Comparison of ENCODE assay signal across 12 mouse cellular contexts in genomic region chr6:52179690-52180089, GRCm38 (mm10). TPM values are rescaled to one million over a fixed set of nuclear protein-coding genes. Genes with fewer than 3 reads are reported as not detected.
DNase-seq lines count a peak whose midpoint lies in the region; ATAC-seq and TF ChIP-seq lines count a peak whose summit lies in the region.
"Had no signal": no experiment of that assay in that cellular context is flagged by ENCODE, and none has a peak within 500 bp of the region (broad histone marks: within the 10 kb centered on the region; RNA-seq: fewer than 3 reads in every experiment).

No protein-coding gene starts in this region.

- peak overlapping the region; percentile 18; the same call in 1 of the 2 replicates for H3K27ac ChIP-seq in heart, embryonic 11.5 days (ENCODE audit: low read depth, low read length)
- H3K27ac ChIP-seq in embryonic fibroblast, embryonic 13.5 days (ENCODE audit: insufficient read depth, low read length), result peak overlapping the region; percentile 10; the same call in 1 of the 2 replicates
- peak overlapping the region; percentile 58 for H3K27ac ChIP-seq in intestine, postnatal 0 days (ENCODE audit: low read depth, low read length)

- 4% methylated on average over 10 of the region's 10 CpGs for whole genome bisulfite sequencing in heart, embryonic 11.5 days (ENCODE audit: insufficient replicate concordance)
- WGBS in intestine, postnatal 0 days, result 43% methylated on average over 10 of the region's 10 CpGs

- TF ChIP-seq CTCF in embryonic fibroblast, embryonic 13.5 days (IDR thresholded peaks at IDR 0.05; ENCODE audit: borderline replicate concordance, insufficient read depth, low read length), result no peak
- no peak for TF ChIP-seq CTCF in intestine, postnatal 0 days (IDR thresholded peaks at IDR 0.05; ENCODE audit: low read depth)

- intact Hi-C loops in heart, postnatal 10 days (cut with DNase I), result no loop called here

- H3K9me3 ChIP-seq in heart, embryonic 11.5 days (replicated peaks; ENCODE audit: control insufficient read depth, low read length), result no peaks in the 10 kb centered on the region
- no peaks in the 10 kb centered on the region for H3K9me3 ChIP-seq in intestine, postnatal 0 days (ENCODE audit: control insufficient read depth)

- no peak for TF ChIP-seq POLR2A in embryonic fibroblast, embryonic 13.5 days (IDR thresholded peaks at IDR 0.05; ENCODE audit: low read depth, low read length)

- H3K4me1 ChIP-seq in heart, embryonic 11.5 days (ENCODE audit: control insufficient read depth, insufficient read depth, low read length), result no peaks in the 10 kb centered on the region
- H3K4me1 ChIP-seq in embryonic fibroblast, embryonic 13.5 days (ENCODE audit: control insufficient read depth, insufficient read depth, low read length), result peaks cover 2% of the 10 kb centered on the region; the same call in 1 of the 2 replicates
- 0 out of 2 replicates have a peak, but pooled peaks cover 3% of the 10 kb centered on the region for H3K4me1 ChIP-seq in intestine, postnatal 0 days (replicated peaks; ENCODE audit: control insufficient read depth, insufficient read depth, low read length)

- peak overlapping the region; percentile 18 for H3K4me3 ChIP-seq in heart, embryonic 11.5 days (ENCODE audit: low read depth, low read length)
- H3K4me3 ChIP-seq in embryonic fibroblast, embryonic 13.5 days (ENCODE audit: insufficient read depth, low read length), result peak overlapping the region; percentile 45
- H3K4me3 ChIP-seq in intestine, postnatal 0 days (ENCODE audit: low read depth, low read length), result peak overlapping the region; percentile 61

- H3K9ac ChIP-seq in heart, embryonic 11.5 days (ENCODE audit: low read depth, low read length), result peak overlapping the region; percentile 50; the same call in 1 of the 2 replicates
- H3K9ac ChIP-seq in intestine, postnatal 0 days (ENCODE audit: low read depth, low read length), result peak overlapping the region; percentile 61; the same call in 1 of the 2 replicates

- no peak for ATAC-seq in heart, embryonic 11.5 days (replicated peaks; ENCODE audit: insufficient number of reproducible peaks, low FRiP score, low TSS enrichment)
- no peak for ATAC-seq in intestine, postnatal 0 days
- no peak for ATAC-seq in granulocyte monocyte progenitor cell, adult 5-6 weeks (replicated peaks; ENCODE audit: poor library complexity, severe bottlenecking)

- DNase-seq in heart, postnatal 10 days, result no peak
- DNase-seq in lung, postnatal 10 days, result peak; percentile 31
- DNase-seq in thymus, adult 18-20 months, result no peak
- no peak for DNase-seq in ovary, postnatal 10 days (ENCODE audit: low spot score)
- DNase-seq: cerebellum, postnatal 25 days had no signal

- H3K4me2 ChIP-seq in heart, embryonic 11.5 days, result peak overlapping the region; percentile 45
- peak overlapping the region; percentile 76 for H3K4me2 ChIP-seq in intestine, postnatal 0 days (replicated peaks; ENCODE audit: low read depth)

- H3K36me3 ChIP-seq in heart, embryonic 11.5 days (ENCODE audit: control insufficient read depth, insufficient read depth, low read length), result no peaks in the 10 kb centered on the region
- no peaks in the 10 kb centered on the region for H3K36me3 ChIP-seq in intestine, postnatal 0 days (ENCODE audit: control insufficient read depth, insufficient read depth)

- H3K27me3 ChIP-seq in heart, embryonic 11.5 days (ENCODE audit: control insufficient read depth, insufficient read depth, low read length), result peaks cover 95% of the 10 kb centered on the region
- peaks cover 15% of the 10 kb centered on the region; the same call in 1 of the 2 replicates for H3K27me3 ChIP-seq in intestine, postnatal 0 days (replicated peaks; ENCODE audit: control insufficient read depth, insufficient read depth, low read length)
- H3K27me3 ChIP-seq: CH12.LX had no signal

RNA-seq across cellular contexts. Expression of gene 5730596B20Rik, which starts 2.4 kb away (rescaled TPM):
- polyA plus RNA-seq in heart, embryonic 11.5 days (2014; fragmentation: Nextera tagmentation; extraction: Ambion mirVana), result 0.45 and 0.57 TPM in 2 replicates
- under 1 TPM; 0.10 to 0.17 TPM for total RNA-seq in heart, postnatal 10 days (2021)
- 0.23 TPM in 1 of 2 replicates, not detected in the other for polyA plus RNA-seq in embryonic fibroblast, embryonic 13.5 days (2011; ENCODE audit: insufficient read length, low read depth, missing spikeins)
- polyA plus RNA-seq in intestine, postnatal 0 days (2015; fragmentation: Nextera tagmentation; extraction: Ambion mirVana), result 0.61 and 0.97 TPM in 2 replicates
- total RNA-seq in granulocyte monocyte progenitor cell, adult 5-6 weeks (2014; fragmentation: Nextera tagmentation), result not detected in 2 replicates
- not detected in 2 replicates for total RNA-seq in granulocyte monocyte progenitor cell, adult 5-6 weeks (2017)
- total RNA-seq: CH12.LX; layer of hippocampus, adult 18-20 months had no signal
- polyA plus RNA-seq: frontal cortex, adult 2 months had no signal

RNA-seq across cellular contexts. Expression of gene Hoxa4, which starts 11.9 kb away (rescaled TPM):
- polyA plus RNA-seq in heart, embryonic 11.5 days (2014; fragmentation: Nextera tagmentation; extraction: Ambion mirVana), result 0.68 and 1.4 TPM in 2 replicates
- 1 to 10 TPM in 1 of 2 experiments, under 1 TPM in 1; 0.69 to 1.3 TPM for total RNA-seq in heart, postnatal 10 days (2021)
- polyA plus RNA-seq in embryonic fibroblast, embryonic 13.5 days (2011; ENCODE audit: insufficient read length, low read depth, missing spikeins), result 3.0 and 4.2 TPM in 2 replicates
- polyA plus RNA-seq in intestine, postnatal 0 days (2015; fragmentation: Nextera tagmentation; extraction: Ambion mirVana), result 3.6 and 4.5 TPM in 2 replicates
- 0.15 and 1.5 TPM in 2 replicates for total RNA-seq in granulocyte monocyte progenitor cell, adult 5-6 weeks (2014; fragmentation: Nextera tagmentation)
- 0.17 and 0.41 TPM in 2 replicates for total RNA-seq in granulocyte monocyte progenitor cell, adult 5-6 weeks (2017)
- total RNA-seq: CH12.LX; layer of hippocampus, adult 18-20 months had no signal
- polyA plus RNA-seq: frontal cortex, adult 2 months had no signal

RNA-seq across cellular contexts. Expression of gene Hoxa2, which starts 15.1 kb away (rescaled TPM):
- polyA plus RNA-seq in heart, embryonic 11.5 days (2014; fragmentation: Nextera tagmentation; extraction: Ambion mirVana), result 3.5 and 3.6 TPM in 2 replicates
- total RNA-seq in heart, postnatal 10 days (2021), result 1 to 10 TPM in 1 of 2 experiments, under 1 TPM in 1; 0.98 to 1.0 TPM
- 4.3 and 4.8 TPM in 2 replicates for polyA plus RNA-seq in embryonic fibroblast, embryonic 13.5 days (2011; ENCODE audit: insufficient read length, low read depth, missing spikeins)
- 3.3 TPM in 2 replicates for polyA plus RNA-seq in intestine, postnatal 0 days (2015; fragmentation: Nextera tagmentation; extraction: Ambion mirVana)
- 0.53 TPM in 1 of 2 replicates, not detected in the other for total RNA-seq in granulocyte monocyte progenitor cell, adult 5-6 weeks (2014; fragmentation: Nextera tagmentation)
- not detected in 2 replicates for total RNA-seq in granulocyte monocyte progenitor cell, adult 5-6 weeks (2017)
- total RNA-seq: CH12.LX; layer of hippocampus, adult 18-20 months had no signal
- polyA plus RNA-seq: frontal cortex, adult 2 months had no signal

RNA-seq across cellular contexts. Expression of gene Hoxa1, which starts 21.6 kb away (rescaled TPM):
- 1.2 TPM in 2 replicates for polyA plus RNA-seq in heart, embryonic 11.5 days (2014; fragmentation: Nextera tagmentation; extraction: Ambion mirVana)
- under 1 TPM; 0.22 to 0.30 TPM for total RNA-seq in heart, postnatal 10 days (2021)
- 2.4 and 3.0 TPM in 2 replicates for polyA plus RNA-seq in embryonic fibroblast, embryonic 13.5 days (2011; ENCODE audit: insufficient read length, low read depth, missing spikeins)
- polyA plus RNA-seq in intestine, postnatal 0 days (2015; fragmentation: Nextera tagmentation; extraction: Ambion mirVana), result 0.37 and 0.52 TPM in 2 replicates
- total RNA-seq in granulocyte monocyte progenitor cell, adult 5-6 weeks (2014; fragmentation: Nextera tagmentation), result 0.43 TPM in 1 of 2 replicates, not detected in the other
- 0.46 TPM in 1 of 2 replicates, not detected in the other for total RNA-seq in granulocyte monocyte progenitor cell, adult 5-6 weeks (2017)
- total RNA-seq: layer of hippocampus, adult 18-20 months had no signal

RNA-seq across cellular contexts. Expression of gene Hoxa5, which starts 24.7 kb away (rescaled TPM):
- 2.4 and 2.6 TPM in 2 replicates for polyA plus RNA-seq in heart, embryonic 11.5 days (2014; fragmentation: Nextera tagmentation; extraction: Ambion mirVana)
- total RNA-seq in heart, postnatal 10 days (2021), result 1 to 10 TPM; 1.2 to 1.6 TPM
- polyA plus RNA-seq in embryonic fibroblast, embryonic 13.5 days (2011; ENCODE audit: insufficient read length, low read depth, missing spikeins), result 11.9 and 18.6 TPM in 2 replicates
- 14.8 and 15.3 TPM in 2 replicates for polyA plus RNA-seq in intestine, postnatal 0 days (2015; fragmentation: Nextera tagmentation; extraction: Ambion mirVana)
- 2.3 and 2.8 TPM in 2 replicates for total RNA-seq in granulocyte monocyte progenitor cell, adult 5-6 weeks (2014; fragmentation: Nextera tagmentation)
- 0.36 and 0.43 TPM in 2 replicates for total RNA-seq in granulocyte monocyte progenitor cell, adult 5-6 weeks (2017)
- total RNA-seq: layer of hippocampus, adult 18-20 months had no signal
- polyA plus RNA-seq: frontal cortex, adult 2 months had no signal
